Mouse (Mus musculus): ENCODE data around the gene Gm21915.

DNA sequence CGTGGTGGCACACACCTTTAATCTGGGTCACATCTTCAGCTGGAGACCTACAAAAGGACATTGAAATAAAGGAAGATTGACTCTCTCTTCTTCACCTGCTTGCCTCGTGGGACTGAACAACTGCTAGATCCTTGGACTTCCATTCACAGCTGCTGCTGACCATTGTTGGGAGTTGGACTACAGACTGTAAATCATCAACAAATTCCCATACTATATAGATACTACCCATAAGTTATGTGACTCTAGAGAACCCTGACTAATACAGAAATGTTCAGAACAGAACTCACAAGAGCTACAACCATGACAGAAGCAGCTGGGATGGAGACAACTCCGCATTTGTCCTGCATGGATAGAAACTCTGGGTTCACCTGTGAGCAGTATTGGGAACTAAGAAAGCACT is at the start of gene Gm21915:
- TF ChIP-seq CTCF (IDR thresholded peaks at IDR 0.05; ENCODE audit: low read depth) (no peak), EP300 (IDR thresholded peaks at IDR 0.05; ENCODE audit: low read depth) (no peak)
